Mouse (Mus musculus) naive thymus-derived CD4-positive, alpha-beta T cell, adult 2 months (primary cell): ENCODE data around the gene Diaph2.
"Not testable (repeated sequence)": the region's sequence is repeated elsewhere in the genome, so short reads cannot be mapped to it uniquely, and the experiment has no call there.

Source experiments
- DNase-seq: peaks from one replicate; pipeline ENCODE4 v3.0.0-alpha.2; 2011; ENCODE audit warnings: low read depth

The Diaph2 gene

GRCm38 (mm10) chrX:130287032-130287431 lies 537.5 kb downstream of the Diaph2 start:
- no peak for DNase-seq

GRCm38 (mm10) chrX:130289775-130290174 lies 540.2 kb downstream of the Diaph2 start:
- DNase-seq = no peak

DNA sequence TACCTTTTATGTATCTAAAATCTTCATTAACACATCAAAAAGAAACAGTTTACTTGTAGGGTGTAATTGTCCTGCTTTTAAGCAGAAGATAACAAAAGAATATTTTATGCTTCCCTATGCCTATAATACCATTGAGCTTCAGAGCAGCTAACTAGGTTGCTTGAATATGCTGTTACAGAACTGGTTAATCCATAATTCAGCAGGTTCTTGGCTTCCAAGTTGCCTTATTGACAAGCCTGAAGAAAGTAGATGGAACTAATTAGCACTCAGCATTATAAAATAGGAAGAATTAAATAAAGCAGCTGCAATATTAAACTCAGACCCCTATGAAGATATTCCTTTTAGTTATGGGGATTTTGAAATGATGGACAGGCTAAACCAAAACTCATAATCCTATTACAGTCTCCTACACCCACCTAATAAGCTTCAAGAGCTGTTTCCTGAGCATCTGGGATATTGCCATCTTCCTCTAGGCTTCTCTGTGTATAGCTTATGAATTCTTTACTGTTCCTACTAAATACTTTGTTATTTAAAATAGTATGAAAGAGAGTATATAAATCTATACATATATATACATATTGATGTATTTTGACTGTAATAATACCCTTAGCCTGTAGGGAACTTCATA lies 601.4 kb downstream of the Diaph2 start:
- DNase-seq = no peak

DNA sequence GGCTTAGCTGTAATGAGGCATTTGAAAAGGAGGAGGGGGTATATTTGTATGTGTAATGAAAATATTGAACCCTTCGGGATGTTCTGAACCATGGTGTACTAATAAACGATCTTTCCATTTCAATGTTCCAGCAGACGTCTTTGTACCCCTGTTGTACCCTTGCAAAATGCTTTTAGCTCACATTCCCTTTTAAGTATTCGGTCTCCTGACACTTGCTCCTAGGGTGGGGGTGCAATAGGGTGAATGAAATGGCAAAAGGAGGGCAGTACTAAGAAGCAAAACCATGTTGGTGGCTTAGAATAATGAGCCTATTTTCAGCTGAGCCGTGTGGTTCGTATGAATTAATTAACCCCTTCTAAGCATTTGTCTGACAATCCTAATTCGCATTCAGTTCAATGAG lies 601.9 kb downstream of the Diaph2 start:
- no peak for DNase-seq

DNA sequence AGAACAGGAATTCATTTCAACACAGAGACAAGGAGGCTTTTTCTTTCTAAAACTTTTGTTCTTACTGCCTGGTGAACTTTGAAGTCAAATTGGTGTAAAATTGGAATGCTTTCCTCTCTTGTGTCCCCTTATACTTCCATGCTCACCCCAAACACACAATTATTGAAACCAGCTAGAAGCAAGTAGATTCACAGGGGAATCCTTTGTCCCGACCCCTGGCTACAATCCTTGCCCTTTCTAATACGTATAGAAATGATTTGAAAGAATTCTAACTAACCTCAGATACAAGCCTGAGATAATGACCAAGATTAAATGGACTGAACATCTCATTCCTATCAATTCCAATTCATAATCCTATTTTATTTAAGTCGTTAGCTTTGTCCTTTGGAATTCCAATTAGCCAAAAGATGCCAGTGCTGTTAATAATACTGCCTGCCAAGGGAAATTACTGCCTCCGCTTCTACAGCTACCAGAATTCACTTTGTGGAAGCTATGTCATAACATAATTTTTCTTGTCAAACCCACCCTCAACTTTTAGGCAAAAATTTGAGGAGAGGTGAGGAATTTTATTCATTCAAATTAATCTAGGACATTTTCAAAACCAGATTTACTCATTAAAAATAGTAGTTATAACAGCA lies 644.1 kb downstream of the Diaph2 start:
- DNase-seq = no peak

GRCm38 (mm10) chrX:130403214-130403613 lies 653.7 kb downstream of the Diaph2 start:
- DNase-seq = no peak

GRCm38 (mm10) chrX:130407471-130407870 lies 657.9 kb downstream of the Diaph2 start:
- DNase-seq = not testable (repeated sequence)

DNA sequence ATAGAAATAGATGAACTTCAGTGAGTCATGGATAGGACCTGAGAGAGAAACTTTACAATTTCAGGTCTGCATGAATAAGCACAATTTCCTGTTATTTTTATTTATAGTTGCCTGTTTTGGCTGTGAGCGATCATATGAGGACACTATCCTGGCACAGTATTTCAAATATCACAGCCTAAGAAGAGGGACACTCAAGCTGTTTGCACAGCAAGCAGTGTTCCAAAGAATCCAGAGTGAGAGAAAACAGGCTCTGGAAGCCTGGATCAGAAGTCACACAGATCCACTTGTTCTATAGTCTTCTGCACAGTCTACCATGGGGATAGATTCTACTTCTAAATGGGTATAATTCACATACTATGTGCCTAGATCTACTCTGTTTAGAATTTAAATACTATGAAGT lies 659.4 kb downstream of the Diaph2 start:
- no peak for DNase-seq

DNA sequence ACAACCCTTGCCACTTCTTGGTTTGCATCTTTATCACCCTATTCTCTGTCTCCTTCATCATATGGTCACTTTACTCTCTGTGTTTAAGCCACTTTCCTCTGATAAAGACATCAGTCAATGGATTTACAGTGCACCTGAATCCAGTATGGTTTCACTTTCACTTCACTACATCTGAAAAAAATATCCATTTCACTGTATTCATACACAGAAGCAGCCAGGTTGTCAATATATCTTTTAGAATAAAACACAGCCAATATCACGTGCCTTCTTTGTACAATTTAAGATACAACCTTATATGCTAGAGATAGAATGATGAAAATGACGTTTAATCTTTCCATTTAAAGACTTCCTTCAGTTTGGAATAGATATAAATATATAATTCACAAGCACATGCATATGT lies 673.6 kb downstream of the Diaph2 start:
- DNase-seq = peak; percentile 34

GRCm38 (mm10) chrX:130451822-130452487 lies 702.4 kb downstream of the Diaph2 start:
- DNase-seq = no peak

- no peak for DNase-seq
Measured at GRCm38 (mm10) chrX:130452488-130452823, 702.9 kb downstream of the Diaph2 start.

GRCm38 (mm10) chrX:130473133-130473532 lies 723.6 kb downstream of the Diaph2 start:
- no peak for DNase-seq

- peak; percentile 28 for DNase-seq
Measured at GRCm38 (mm10) chrX:130480877-130481276, 731.3 kb downstream of the Diaph2 start.

DNA sequence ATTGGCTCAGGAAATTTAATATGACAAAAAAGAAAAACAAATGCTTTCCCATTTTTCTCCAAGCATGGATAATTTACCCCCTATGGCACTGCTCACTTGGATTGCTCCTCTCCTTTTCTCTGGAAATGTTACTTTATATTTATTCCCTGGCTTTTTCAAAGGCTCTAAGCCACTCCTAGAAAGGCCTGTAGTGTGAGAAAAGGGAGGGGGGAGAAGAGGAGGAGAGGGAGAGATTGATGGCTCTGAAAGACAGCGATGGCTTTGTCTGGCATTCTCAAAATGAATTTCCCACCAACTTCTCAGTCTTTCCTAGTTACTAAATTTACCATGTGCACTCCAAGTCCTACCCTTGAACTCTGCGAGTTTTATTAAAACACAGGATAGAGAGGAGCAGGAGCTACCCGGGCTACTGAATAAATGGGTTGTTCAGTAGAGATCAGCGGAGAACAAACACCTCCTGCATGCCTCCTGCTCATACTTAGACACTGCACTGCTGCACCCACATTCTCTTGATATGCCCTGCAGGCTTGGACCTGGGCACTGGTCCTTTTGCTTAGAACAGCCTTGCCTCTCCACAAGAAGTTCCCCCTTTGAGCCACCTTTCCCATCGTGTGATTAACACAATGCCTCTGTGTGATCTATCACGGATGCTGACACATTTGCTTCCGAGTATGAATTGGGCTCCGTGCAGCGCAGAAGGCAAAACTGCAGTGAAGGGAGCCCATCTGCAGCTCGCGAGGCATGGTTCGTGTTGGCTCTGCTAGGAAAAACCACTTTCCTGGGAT lies 753.3 kb downstream of the Diaph2 start:
- no peak for DNase-seq

DNA sequence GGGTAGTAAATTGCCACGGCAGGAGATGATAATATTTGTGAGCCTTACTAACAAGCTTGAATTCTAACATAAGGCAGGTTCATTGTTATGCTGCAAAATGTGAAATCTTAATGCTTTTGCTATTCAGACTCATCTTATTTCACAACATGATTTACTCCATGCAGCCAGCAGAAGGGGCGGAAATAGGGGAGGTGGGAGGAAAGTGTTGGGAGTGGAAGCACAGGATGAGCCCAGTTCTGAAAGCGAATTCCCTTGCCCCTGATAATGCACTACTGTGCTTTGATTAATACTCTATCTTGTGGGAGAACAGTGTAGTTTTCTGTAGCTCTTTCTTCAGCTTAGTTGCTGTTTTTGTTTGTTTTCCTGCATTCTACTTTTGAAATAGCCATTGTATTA lies 753.9 kb downstream of the Diaph2 start:
- DNase-seq = no peak

GRCm38 (mm10) chrX:130505626-130506025 lies 756.1 kb downstream of the Diaph2 start:
- no peak for DNase-seq
